Mouse (Mus musculus): ENCODE measurements around the gene Zfp651. TPM values are rescaled to one million over a fixed set of nuclear protein-coding genes. Genes with fewer than 3 reads are reported as not detected.

The Zfp651 gene
- polyA plus RNA-seq, 1 experiment from 2014 or later: 8.0 TPM

- Histone ChIP-seq H3K36me3 (ENCODE audit: control insufficient read depth, insufficient read depth, low read length) (no peaks in the 10 kb centered on the region), H3K27ac (replicated peaks) (peak within 1 kb of the TSS; percentile 99), H3K9me3 (ENCODE audit: control insufficient read depth, low read length) (0 out of 2 replicates have a peak, but pooled peaks cover 3% of the 10 kb centered on the region), H3K27me3 (ENCODE audit: control insufficient read depth, insufficient read depth, low read length) (no peaks in the 10 kb centered on the region), H3K9ac (ENCODE audit: low read length) (peak within 1 kb of the TSS; percentile 98), H3K4me3 (ENCODE audit: low read depth, low read length) (peak within 1 kb of the TSS; percentile 88), H3K4me1 (replicated peaks; ENCODE audit: control insufficient read depth, insufficient read depth) (no peaks in the 10 kb centered on the region), H3K4me2 (replicated peaks; ENCODE audit: low read depth) (peak within 1 kb of the TSS; percentile 65)
- DNase-seq (ENCODE audit: low spot score): peak; percentile 99
- peak; percentile 48 for TF ChIP-seq CTCF (IDR thresholded peaks at IDR 0.05; ENCODE audit: low read depth)
- TF ChIP-seq EP300 (optimal IDR thresholded peaks at IDR 0.05): peak; percentile 96
- peak; percentile 99 for ATAC-seq (ENCODE audit: low FRiP score, low TSS enrichment)
- WGBS: 0% methylated on average over 56 of the region's 61 CpGs
Measured at GRCm38 (mm10) chr9:121718792-121719318, 40.3 kb upstream of the Zfp651 start, which contains the start of gene Nktr. Gene Nktr (plus strand): TSS chr9:121719169.

- peak; percentile 65 for DNase-seq (ENCODE audit: low spot score)
- peak overlapping the region; percentile 65 for H3K4me2 ChIP-seq (replicated peaks; ENCODE audit: low read depth)
- no peaks in the 10 kb centered on the region for H3K27me3 ChIP-seq (ENCODE audit: control insufficient read depth, insufficient read depth, low read length)
- peak overlapping the region; percentile 98 for H3K9ac ChIP-seq (ENCODE audit: low read length)
- no peaks in the 10 kb centered on the region for H3K36me3 ChIP-seq (ENCODE audit: control insufficient read depth, insufficient read depth, low read length)
- H3K9me3 ChIP-seq (ENCODE audit: control insufficient read depth, low read length): 0 out of 2 replicates have a peak, but pooled peaks cover 3% of the 10 kb centered on the region
- ATAC-seq (ENCODE audit: low FRiP score, low TSS enrichment): peak; percentile 18
- H3K4me1 ChIP-seq (replicated peaks; ENCODE audit: control insufficient read depth, insufficient read depth): no peaks in the 10 kb centered on the region
- H3K27ac ChIP-seq (replicated peaks): peak overlapping the region; percentile 99
- TF ChIP-seq CTCF (IDR thresholded peaks at IDR 0.05; ENCODE audit: low read depth) (peak; percentile 21; the same call in 1 of the 2 replicates), EP300 (optimal IDR thresholded peaks at IDR 0.05) (no peak)
- under 1% methylated on average over 66 of the region's 87 CpGs for WGBS
- H3K4me3 ChIP-seq (ENCODE audit: low read depth, low read length): peak overlapping the region; percentile 88
Measured at GRCm38 (mm10) chr9:121719347-121720331, 39.5 kb upstream of the Zfp651 start.

GRCm38 (mm10) chr9:121740490-121740889, 18.6 kb upstream of the Zfp651 start:
- no peak for ATAC-seq (ENCODE audit: low FRiP score, low TSS enrichment)
- whole genome bisulfite sequencing: 85% methylated on average over 6 of the region's 6 CpGs
- H3K9ac ChIP-seq (ENCODE audit: low read length): no peak overlapping the region
- no peaks in the 10 kb centered on the region for H3K9me3 ChIP-seq (ENCODE audit: control insufficient read depth, low read length)
- no peaks in the 10 kb centered on the region for H3K4me1 ChIP-seq (replicated peaks; ENCODE audit: control insufficient read depth, insufficient read depth)
- H3K27ac ChIP-seq (replicated peaks): no peak overlapping the region
- TF ChIP-seq EP300 (optimal IDR thresholded peaks at IDR 0.05): no peak
- no peak for TF ChIP-seq CTCF (IDR thresholded peaks at IDR 0.05; ENCODE audit: low read depth)
- DNase-seq (ENCODE audit: low spot score): no peak
- no peak overlapping the region for H3K4me2 ChIP-seq (replicated peaks; ENCODE audit: low read depth)
- no peaks in the 10 kb centered on the region for H3K27me3 ChIP-seq (ENCODE audit: control insufficient read depth, insufficient read depth, low read length)
- H3K36me3 ChIP-seq (ENCODE audit: control insufficient read depth, insufficient read depth, low read length): peaks cover 17% of the 10 kb centered on the region
- H3K4me3 ChIP-seq (ENCODE audit: low read depth, low read length): no peak overlapping the region

DNA sequence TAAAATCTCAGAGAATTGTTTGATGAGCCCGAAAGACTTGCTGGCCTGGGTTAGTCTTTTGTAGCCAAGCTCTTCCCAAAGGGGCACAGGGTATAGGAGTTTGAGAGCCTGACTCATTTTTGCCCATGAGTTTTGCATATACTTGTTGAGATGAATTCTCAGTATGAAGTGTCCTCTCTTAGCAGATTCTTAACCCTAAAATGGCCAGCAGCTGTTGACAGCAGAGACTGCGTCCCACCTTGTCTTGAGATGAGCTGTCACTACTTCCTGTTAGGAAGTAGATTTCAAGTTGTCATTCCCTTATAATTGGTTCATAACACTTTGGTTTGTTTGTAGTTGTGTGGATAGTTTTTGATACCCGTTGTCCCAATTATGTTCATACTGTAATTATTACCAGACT, 18.0 kb upstream of the Zfp651 start:
- TF ChIP-seq CTCF (IDR thresholded peaks at IDR 0.05; ENCODE audit: low read depth): no peak
- TF ChIP-seq EP300 (optimal IDR thresholded peaks at IDR 0.05): no peak
- Histone ChIP-seq H3K9ac (ENCODE audit: low read length) (no peak overlapping the region), H3K4me1 (replicated peaks; ENCODE audit: control insufficient read depth, insufficient read depth) (no peaks in the 10 kb centered on the region), H3K4me2 (replicated peaks; ENCODE audit: low read depth) (no peak overlapping the region), H3K27ac (replicated peaks) (no peak overlapping the region), H3K27me3 (ENCODE audit: control insufficient read depth, insufficient read depth, low read length) (no peaks in the 10 kb centered on the region), H3K36me3 (ENCODE audit: control insufficient read depth, insufficient read depth, low read length) (peaks cover 17% of the 10 kb centered on the region), H3K9me3 (ENCODE audit: control insufficient read depth, low read length) (no peaks in the 10 kb centered on the region), H3K4me3 (ENCODE audit: low read depth, low read length) (no peak overlapping the region)
- WGBS: 89% methylated on average over 3 of the region's 3 CpGs
- ATAC-seq (ENCODE audit: low FRiP score, low TSS enrichment) (no peak), DNase-seq (ENCODE audit: low spot score) (no peak)

DNA sequence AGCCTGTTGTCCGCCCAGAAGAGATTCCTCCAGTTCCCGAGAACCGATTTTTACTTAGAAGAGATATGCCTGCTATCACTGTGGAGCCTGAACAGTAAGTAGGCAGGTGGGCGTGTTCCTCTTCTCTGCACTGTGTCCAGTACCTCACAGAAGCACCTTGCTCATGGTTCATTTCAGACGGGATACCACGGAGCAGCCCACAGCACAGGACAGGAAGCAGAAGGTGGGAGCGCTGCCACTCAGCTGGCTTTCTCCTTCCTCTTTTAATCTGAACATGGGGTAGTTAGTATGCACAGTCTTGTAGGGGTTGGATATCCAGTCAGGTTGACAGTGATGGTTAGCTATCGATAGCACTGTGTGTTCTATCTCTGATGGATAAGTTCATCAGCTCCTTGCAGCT, 15.1 kb upstream of the Zfp651 start:
- H3K36me3 ChIP-seq (ENCODE audit: control insufficient read depth, insufficient read depth, low read length): peaks cover 37% of the 10 kb centered on the region
- no peak for TF ChIP-seq CTCF (IDR thresholded peaks at IDR 0.05; ENCODE audit: low read depth)
- TF ChIP-seq EP300 (optimal IDR thresholded peaks at IDR 0.05): no peak
- H3K9me3 ChIP-seq (ENCODE audit: control insufficient read depth, low read length): no peaks in the 10 kb centered on the region
- H3K27ac ChIP-seq (replicated peaks): no peak overlapping the region
- no peak overlapping the region for H3K4me2 ChIP-seq (replicated peaks; ENCODE audit: low read depth)
- H3K4me1 ChIP-seq (replicated peaks; ENCODE audit: control insufficient read depth, insufficient read depth): no peaks in the 10 kb centered on the region
- DNase-seq (ENCODE audit: low spot score) (no peak), ATAC-seq (ENCODE audit: low FRiP score, low TSS enrichment) (no peak)
- H3K4me3 ChIP-seq (ENCODE audit: low read depth, low read length): no peak overlapping the region
- H3K9ac ChIP-seq (ENCODE audit: low read length): no peak overlapping the region
- H3K27me3 ChIP-seq (ENCODE audit: control insufficient read depth, insufficient read depth, low read length): no peaks in the 10 kb centered on the region
- 88% methylated on average over 8 of the region's 8 CpGs for WGBS
